Mouse (Mus musculus): Measurements from ENCODE around the gene Sez6l2.

DNA sequence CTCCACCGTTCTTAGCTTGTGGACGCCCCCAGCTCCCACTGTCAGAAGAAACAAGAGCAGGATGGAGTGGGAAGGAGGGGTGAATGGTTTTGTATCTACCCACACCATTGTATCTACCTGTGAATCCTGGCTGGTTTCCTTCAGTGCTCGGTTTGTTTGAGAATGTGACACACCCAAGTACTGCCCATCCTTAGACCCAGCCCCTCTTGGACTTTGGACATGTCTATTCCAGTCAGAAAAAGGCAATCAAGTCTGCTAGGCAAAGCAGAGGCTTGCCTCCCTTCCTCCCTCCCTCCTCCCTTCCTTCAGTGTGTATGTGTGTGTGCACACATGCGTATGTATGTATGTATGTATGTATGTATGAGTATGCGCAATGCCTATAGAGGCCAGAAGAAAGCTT lies 53.3 kb downstream of the Sez6l2 start:
- TF ChIP-seq CTCF (IDR thresholded peaks at IDR 0.05; ENCODE audit: borderline replicate concordance, extremely low read depth, insufficient read depth, insufficient read length): no peak
- no peak for TF ChIP-seq POLR2A (IDR thresholded peaks at IDR 0.05; ENCODE audit: borderline replicate concordance, extremely low read depth, insufficient read depth, insufficient read length, poor library complexity, severe bottlenecking)

All from brain, embryonic 14.5 days (tissue).